Comparison of ENCODE assay signal across 8 mouse cellular contexts in the genomic region with DNA sequence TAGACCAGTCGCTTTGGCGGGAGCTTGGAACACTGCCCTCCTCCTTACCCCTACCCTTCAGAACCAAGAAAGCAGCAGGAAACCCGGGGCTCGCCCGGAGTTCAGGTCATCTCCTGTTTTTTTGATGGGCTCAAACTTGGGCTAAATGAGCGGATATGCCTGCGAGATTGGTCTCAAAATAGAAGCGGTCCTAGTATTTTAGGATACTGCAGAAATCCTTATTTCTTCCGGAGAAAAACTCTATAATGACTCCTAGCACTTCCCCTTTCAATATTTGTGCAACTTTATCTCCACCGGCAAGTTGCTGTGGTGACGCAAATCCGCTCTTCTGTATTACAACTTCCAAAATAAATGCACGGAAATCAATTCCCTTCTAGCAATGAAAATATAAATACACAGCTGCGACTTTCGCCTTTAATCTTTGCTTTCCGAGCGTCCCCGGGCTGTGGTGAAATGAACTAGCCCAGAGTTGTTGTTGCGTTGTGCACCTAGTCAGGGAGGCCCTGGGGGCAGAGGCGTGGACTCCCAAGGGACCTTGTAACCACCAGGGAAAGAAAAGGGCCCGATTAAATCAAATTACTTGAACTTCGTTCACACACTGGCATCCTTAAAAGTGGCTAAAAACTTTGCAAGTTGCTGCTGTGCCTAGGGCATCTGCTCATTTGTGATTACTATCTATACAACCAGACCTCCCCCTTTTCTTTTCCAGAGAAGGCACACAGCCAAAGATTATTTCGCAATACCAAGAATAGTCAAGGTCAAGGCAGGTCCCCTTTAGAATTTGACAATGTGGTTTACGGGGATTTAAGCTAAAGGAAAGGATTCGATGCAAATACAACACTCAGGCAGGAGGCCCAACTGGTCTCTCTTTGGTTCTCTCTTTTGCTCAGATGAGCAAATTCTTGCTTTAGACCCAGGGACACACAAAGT. TPM values are rescaled to one million over a fixed set of nuclear protein-coding genes. Genes with fewer than 3 reads are reported as not detected.
A peak's percentile ranks its signal among the peaks of the same experiment; 100 is the strongest.
DNase-seq lines count a peak whose midpoint lies in the region; ATAC-seq and TF ChIP-seq lines count a peak whose summit lies in the region.
"Had no signal": no experiment of that assay in that cellular context is flagged by ENCODE, and none has a peak within 500 bp of the region (broad histone marks: within the 10 kb centered on the region; RNA-seq: fewer than 3 reads in every experiment).

No protein-coding gene starts in this region.

- no peak for TF ChIP-seq CTCF in C2C12 (IDR thresholded peaks at IDR 0.05; ENCODE audit: control insufficient read depth, insufficient read depth, insufficient read length)
- no peak for TF ChIP-seq CTCF in cerebellum, adult 2 months (IDR thresholded peaks at IDR 0.05; ENCODE audit: borderline replicate concordance, insufficient read depth, low read depth, low read length)

- peak; percentile 23; a peak in 2 of 4 replicates for ATAC-seq in hematopoietic stem cell, adult 5-6 weeks (replicated peaks in 1 of 2; ENCODE audit: insufficient read depth in 1 of 2, low FRiP score in 2 of 2, low TSS enrichment in 1 of 2, low read depth in 1 of 2, poor library complexity in 2 of 2, severe bottlenecking in 2 of 2)
- ATAC-seq in lung, embryonic 16.5 days (ENCODE audit: low read depth), result no peak

- peaks cover 16% of the 10 kb centered on the region for H3K79me3 ChIP-seq in C2C12 (ENCODE audit: low read depth)

- H3K36me3 ChIP-seq in C2C12 (ENCODE audit: control insufficient read depth, insufficient read depth), result peaks cover 7% of the 10 kb centered on the region
- no peaks in the 10 kb centered on the region for H3K36me3 ChIP-seq in lung, embryonic 16.5 days (ENCODE audit: control insufficient read depth, insufficient read depth, low read length)
- H3K36me3 ChIP-seq: hindbrain, embryonic 10.5 days had no signal

- 33% methylated on average over 25 of the region's 25 CpGs for WGBS in lung, embryonic 16.5 days
- 12% methylated on average over 25 of the region's 25 CpGs for WGBS in cerebellum, adult 2 months

- H3K4me3 ChIP-seq in C2C12 (ENCODE audit: insufficient read depth, poor library complexity, severe bottlenecking), result no peak overlapping the region
- peak overlapping the region; percentile 7; the same call in 1 of the 2 replicates for H3K4me3 ChIP-seq in lung, embryonic 16.5 days (ENCODE audit: low read length)
- no peak overlapping the region for H3K4me3 ChIP-seq in cerebellum, adult 2 months (replicated peaks; ENCODE audit: insufficient read depth, low read depth, low read length)
- H3K4me3 ChIP-seq: hindbrain, embryonic 10.5 days had no signal

- no peak overlapping the region for H3ac ChIP-seq in C2C12 (ENCODE audit: control insufficient read depth, insufficient read length, low read depth)

- H3K27me3 ChIP-seq in C2C12 (ENCODE audit: control insufficient read depth, insufficient read depth, insufficient read length), result no peaks in the 10 kb centered on the region
- H3K27me3 ChIP-seq in lung, embryonic 16.5 days (ENCODE audit: control insufficient read depth, insufficient read depth, low read depth, low read length), result peaks cover 52% of the 10 kb centered on the region
- peaks cover 14% of the 10 kb centered on the region; the same call in 1 of the 2 replicates for H3K27me3 ChIP-seq in cerebellum, adult 2 months (ENCODE audit: control insufficient read depth, insufficient read depth, low read length)

- peaks cover 20% of the 10 kb centered on the region for H3K79me2 ChIP-seq in C2C12 (ENCODE audit: control insufficient read depth, insufficient read depth)

- TF ChIP-seq POLR2A in cerebellum, adult 2 months (IDR thresholded peaks at IDR 0.05; ENCODE audit: borderline replicate concordance, insufficient read depth, low read length), result no peak

- no peaks in the 10 kb centered on the region for H3K9me3 ChIP-seq in lung, embryonic 16.5 days (ENCODE audit: control insufficient read depth, low read length)
- H3K9me3 ChIP-seq: hindbrain, embryonic 10.5 days had no signal

- peak overlapping the region; percentile 55; the same call in 1 of the 2 replicates for H3K27ac ChIP-seq in lung, embryonic 16.5 days (ENCODE audit: low read length)
- H3K27ac ChIP-seq in cerebellum, adult 2 months (ENCODE audit: insufficient read depth, low read length), result no peak overlapping the region
- H3K27ac ChIP-seq: hindbrain, embryonic 10.5 days had no signal

- H3K9ac ChIP-seq in lung, embryonic 16.5 days (ENCODE audit: low read length), result no peak overlapping the region

- H3K4me2 ChIP-seq in lung, embryonic 16.5 days (ENCODE audit: low read depth, low read length), result peak overlapping the region; percentile 89

- peak; percentile 5 for DNase-seq in T-cell, adult 2 months (ENCODE audit: low spot score)
- no peak for DNase-seq in cerebellum, adult 2 months
- DNase-seq in gastrocnemius, postnatal 10 days, result no peak
- no peak for DNase-seq in thymus, postnatal 25 days

- peaks cover 16% of the 10 kb centered on the region for H3K4me1 ChIP-seq in lung, embryonic 16.5 days (replicated peaks; ENCODE audit: control insufficient read depth, insufficient read depth, low read length)
- H3K4me1 ChIP-seq in cerebellum, adult 2 months (ENCODE audit: control insufficient read depth, insufficient read depth, low read length), result no peaks in the 10 kb centered on the region

TF ChIP-seq in C2C12, 6 proteins besides CTCF, POLR2A, EP300 and RAD21:
- TF ChIP-seq MYOG (IDR thresholded peaks at IDR 0.05; ENCODE audit: control insufficient read depth, extremely low read depth, insufficient read length) (no peak), CEBPB (IDR thresholded peaks at IDR 0.05; ENCODE audit: low read depth) (peak; percentile 77), MYOD1 (IDR thresholded peaks at IDR 0.05; ENCODE audit: control insufficient read depth, insufficient read length, low read depth) (no peak), USF1 (IDR thresholded peaks at IDR 0.05; ENCODE audit: low read depth) (no peak), FOSL1 (IDR thresholded peaks at IDR 0.05; ENCODE audit: insufficient read depth, low read length, poor library complexity, severe bottlenecking) (no peak), MAX (IDR thresholded peaks at IDR 0.05) (no peak)

RNA-seq across cellular contexts. Expression of a gene that starts 2.8 kb away (rescaled TPM):
- polyA plus RNA-seq in C2C12 (2012; fragmentation: generic; extraction: Trizol), result 34.7 TPM
- total RNA-seq in hematopoietic stem cell, adult 5-6 weeks (2017), result 8.3 and 8.6 TPM in 2 replicates
- polyA plus RNA-seq in lung, embryonic 16.5 days (2015; fragmentation: Nextera tagmentation; extraction: Ambion mirVana), result 25.9 and 28.8 TPM in 2 replicates
- 0.60 and 1.1 TPM in 2 replicates for polyA plus RNA-seq in cerebellum, adult 2 months (2012; rRNA removed)
- 10 to 100 TPM; 26.8 to 27.5 TPM for total RNA-seq in gastrocnemius, postnatal 10 days (2021)

Comparison
In these comparisons a context has a peak if more than half of its experiments do, and no peak if none do; other contexts are left out.
1. RNA of a gene that starts 2.8 kb away (polyA plus RNA-seq): 34.7 TPM in C2C12 (single experiment) and 25.9 to 28.8 TPM in lung, embryonic 16.5 days; 0.60 to 1.1 TPM in cerebellum, adult 2 months; every median in the first group is over 10 times any median in the second.